Mouse (Mus musculus): ENCODE data around the gene Hes2.

GRCm38 (mm10) chr4:152179946-152180660 lies 21.4 kb downstream of the Hes2 start:
- TF ChIP-seq CTCF (IDR thresholded peaks at IDR 0.05; ENCODE audit: extremely low read depth, insufficient read depth, low read length) (no peak), POLR2A (IDR thresholded peaks at IDR 0.05; ENCODE audit: extremely low read depth, insufficient read depth, low read length) (no peak)
